ENCODE assay signal across 16 mouse cellular contexts in the genomic region with DNA sequence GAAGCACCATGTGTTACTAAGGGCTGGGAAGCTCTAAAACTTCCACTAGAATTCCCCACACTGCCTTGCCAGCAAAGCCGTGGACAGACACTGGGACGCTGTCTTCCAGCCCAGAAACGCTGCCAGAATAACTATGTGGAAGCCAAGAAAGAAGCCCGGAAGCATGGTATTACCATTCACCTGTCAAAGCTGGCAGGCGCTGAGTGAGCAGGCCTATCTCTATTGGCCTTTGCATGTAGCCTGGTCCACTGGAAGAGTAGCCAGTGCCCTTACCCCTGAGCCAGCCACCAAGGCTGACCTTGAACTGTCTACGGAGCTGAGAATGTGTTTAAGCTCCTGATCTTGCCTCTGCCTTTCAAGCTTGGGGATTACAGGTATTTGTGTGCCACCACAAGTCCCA. TPM values are rescaled to one million over a fixed set of nuclear protein-coding genes. Genes with fewer than 3 reads are reported as not detected.
DNase-seq lines count a peak whose midpoint lies in the region; ATAC-seq lines count a peak whose summit lies in the region.
"Had no signal": no experiment of that assay in that cellular context is flagged by ENCODE, and none has a peak within 500 bp of the region (broad histone marks: within the 10 kb centered on the region; RNA-seq: fewer than 3 reads in every experiment).

No protein-coding gene starts in this region.

- no peak overlapping the region for H3K9ac ChIP-seq in liver, embryonic 13.5 days
- no peak overlapping the region for H3K9ac ChIP-seq in heart, embryonic 16.5 days (ENCODE audit: low read length)
- H3K9ac ChIP-seq: embryonic facial prominence, embryonic 13.5 days; hindbrain, embryonic 14.5 days; lung, embryonic 15.5 days had no signal

- no peak overlapping the region for H3K4me3 ChIP-seq in liver, embryonic 13.5 days (replicated peaks)
- no peak overlapping the region for H3K4me3 ChIP-seq in heart, embryonic 16.5 days (ENCODE audit: low read length)
- H3K4me3 ChIP-seq: embryonic facial prominence, embryonic 13.5 days; forebrain, embryonic 10.5 days; lung, embryonic 15.5 days; megakaryocyte, embryonic 14.5 days had no signal

- H3K4me2 ChIP-seq in liver, embryonic 13.5 days, result no peak overlapping the region
- no peak overlapping the region for H3K4me2 ChIP-seq in heart, embryonic 16.5 days (ENCODE audit: low read depth, low read length)

- ATAC-seq in liver, embryonic 13.5 days (ENCODE audit: low read depth), result no peak
- ATAC-seq in heart, embryonic 16.5 days (replicated peaks; ENCODE audit: extremely low read depth, insufficient read depth, low FRiP score), result no peak
- ATAC-seq: intestine, postnatal 0 days; midbrain, embryonic 16.5 days had no signal

- no peaks in the 10 kb centered on the region for H3K27me3 ChIP-seq in liver, embryonic 13.5 days
- H3K27me3 ChIP-seq in heart, embryonic 16.5 days (ENCODE audit: control insufficient read depth, insufficient read depth, low read length), result no peaks in the 10 kb centered on the region
- H3K27me3 ChIP-seq: embryonic facial prominence, embryonic 13.5 days; lung, embryonic 15.5 days had no signal

- no peaks in the 10 kb centered on the region for H3K36me3 ChIP-seq in liver, embryonic 13.5 days
- H3K36me3 ChIP-seq in heart, embryonic 16.5 days (ENCODE audit: control insufficient read depth, insufficient read depth), result no peaks in the 10 kb centered on the region
- H3K36me3 ChIP-seq: embryonic facial prominence, embryonic 13.5 days; forebrain, embryonic 10.5 days; lung, embryonic 15.5 days had no signal

- peaks cover 33% of the 10 kb centered on the region for H3K4me1 ChIP-seq in liver, embryonic 13.5 days (replicated peaks)
- peaks cover 12% of the 10 kb centered on the region for H3K4me1 ChIP-seq in heart, embryonic 16.5 days (ENCODE audit: control insufficient read depth, insufficient read depth, low read length)

- no peaks in the 10 kb centered on the region for H3K9me3 ChIP-seq in liver, embryonic 13.5 days (replicated peaks)
- H3K9me3 ChIP-seq in heart, embryonic 16.5 days (replicated peaks; ENCODE audit: control insufficient read depth, low read length), result no peaks in the 10 kb centered on the region
- H3K9me3 ChIP-seq: embryonic facial prominence, embryonic 13.5 days; forebrain, embryonic 10.5 days; lung, embryonic 15.5 days; megakaryocyte, embryonic 14.5 days had no signal

- WGBS in liver, embryonic 13.5 days (ENCODE audit: insufficient replicate concordance), result 83% methylated on average over 6 of the region's 6 CpGs
- WGBS in heart, embryonic 16.5 days, result 53% methylated on average over 6 of the region's 6 CpGs

- DNase-seq in cerebellum, postnatal 14 days, result peak; percentile 24 to 31
- DNase-seq in cerebellum, postnatal 4 days (ENCODE audit: low spot score in 2 of 2), result no peak
- no peak for DNase-seq in liver, embryonic 13.5 days
- no peak for DNase-seq in liver
- no peak for DNase-seq in kidney, adult 9 months
- no peak for DNase-seq in neural tube, embryonic 10.5 days (ENCODE audit: extremely low spot score, low spot score)
- DNase-seq: kidney, postnatal 10 days; right cerebral cortex, postnatal 14 days had no signal

- H3K27ac ChIP-seq in liver, embryonic 13.5 days, result 0 out of 2 replicates have a peak overlapping the region, but pooled peaks have one; percentile 2
- H3K27ac ChIP-seq in heart, embryonic 16.5 days (ENCODE audit: low read length), result peak overlapping the region; percentile 45
- H3K27ac ChIP-seq: embryonic facial prominence, embryonic 13.5 days; hindbrain, embryonic 14.5 days; lung, embryonic 15.5 days had no signal

RNA-seq across cellular contexts. Expression of a gene that starts 1.7 kb away (rescaled TPM):
- polyA plus RNA-seq in liver, embryonic 13.5 days (2015; fragmentation: Nextera tagmentation; extraction: Ambion mirVana), result 0.44 and 1.2 TPM in 2 replicates
- 2.1 and 2.6 TPM in 2 replicates for polyA plus RNA-seq in heart, embryonic 16.5 days (2015; fragmentation: Nextera tagmentation; extraction: Ambion mirVana)

RNA-seq across cellular contexts. Expression of a gene that starts 27.3 kb away (rescaled TPM):
- polyA plus RNA-seq in liver, embryonic 13.5 days (2015; fragmentation: Nextera tagmentation; extraction: Ambion mirVana), result 53.3 and 62.2 TPM in 2 replicates
- 30.0 and 35.3 TPM in 2 replicates for polyA plus RNA-seq in heart, embryonic 16.5 days (2015; fragmentation: Nextera tagmentation; extraction: Ambion mirVana)

RNA-seq across cellular contexts. Expression of a gene that starts 27.9 kb away (rescaled TPM):
- 43.1 and 45.3 TPM in 2 replicates for polyA plus RNA-seq in liver, embryonic 13.5 days (2015; fragmentation: Nextera tagmentation; extraction: Ambion mirVana)
- polyA plus RNA-seq in heart, embryonic 16.5 days (2015; fragmentation: Nextera tagmentation; extraction: Ambion mirVana), result 71.5 and 72.2 TPM in 2 replicates

RNA-seq across cellular contexts. Expression of a gene that starts 40.1 kb away (rescaled TPM):
- 16.9 and 17.3 TPM in 2 replicates for polyA plus RNA-seq in liver, embryonic 13.5 days (2015; fragmentation: Nextera tagmentation; extraction: Ambion mirVana)
- polyA plus RNA-seq in heart, embryonic 16.5 days (2015; fragmentation: Nextera tagmentation; extraction: Ambion mirVana), result 26.8 TPM in 2 replicates

RNA-seq across cellular contexts. Expression of a gene that starts 51.9 kb away (rescaled TPM):
- 79.4 and 80.2 TPM in 2 replicates for polyA plus RNA-seq in liver, embryonic 13.5 days (2015; fragmentation: Nextera tagmentation; extraction: Ambion mirVana)
- polyA plus RNA-seq in heart, embryonic 16.5 days (2015; fragmentation: Nextera tagmentation; extraction: Ambion mirVana), result 41.7 and 44.4 TPM in 2 replicates

Comparison
In these comparisons a context has a peak if more than half of its experiments do, and no peak if none do; other contexts are left out.
1. DNase-seq: peak in cerebellum, postnatal 14 days (2 of 2); none in cerebellum, postnatal 4 days (0 of 2), liver, embryonic 13.5 days (single experiment), liver (single experiment), kidney, adult 9 months (single experiment) and neural tube, embryonic 10.5 days (single experiment).